Mouse (Mus musculus) liver, embryonic 15.5 days (tissue): Measurements from ENCODE around the gene Elmo1. TPM values are rescaled to one million over a fixed set of nuclear protein-coding genes. Genes with fewer than 3 reads are reported as not detected.

Experiments used
- ATAC-seq: fragments of 200-750 bp; cut with Nextera tagmentation; 2 replicates; pipeline ENCODE4 v1.8.0; 2017; ENCODE audit warnings: moderate number of reproducible peaks, mild to moderate bottlenecking, moderate library complexity; ENCODE audit not compliant: insufficient read depth
- H3K27ac ChIP-seq: fragments of 300-500 bp; sonication (generic); replicated peaks from 2 replicates; pipeline ENCODE4 v1.5.1; 2015; ENCODE audit warnings: mild to moderate bottlenecking, inconsistent platforms
- H3K27me3 ChIP-seq: fragments of 300-500 bp; sonication (generic); 2 replicates; pipeline ENCODE4 v1.6.1; 2015; ENCODE audit warnings: mild to moderate bottlenecking, inconsistent platforms
- H3K36me3 ChIP-seq: fragments of 300-500 bp; sonication (generic); replicated peaks from 2 replicates; pipeline ENCODE4 v1.6.1; 2015; ENCODE audit warnings: moderate library complexity, mild to moderate bottlenecking, inconsistent platforms
- H3K4me1 ChIP-seq: fragments of 300-500 bp; sonication (generic); replicated peaks from 2 replicates; pipeline ENCODE4 v1.6.1; 2015; ENCODE audit warnings: inconsistent platforms
- H3K4me2 ChIP-seq: fragments of 300-500 bp; sonication (generic); 2 replicates; pipeline ENCODE4 v1.6.1; 2015; ENCODE audit warnings: moderate library complexity, mild to moderate bottlenecking, inconsistent platforms
- H3K4me3 ChIP-seq: fragments of 300-500 bp; sonication (generic); replicated peaks from 2 replicates; pipeline ENCODE4 v1.5.1; 2015; ENCODE audit warnings: mild to moderate bottlenecking, inconsistent platforms
- H3K9ac ChIP-seq: fragments of 300-500 bp; sonication (generic); 2 replicates; pipeline ENCODE4 v1.6.1; 2015; ENCODE audit warnings: moderate library complexity, mild to moderate bottlenecking, inconsistent platforms
- H3K9me3 ChIP-seq: fragments of 300-500 bp; sonication (generic); replicated peaks from 2 replicates; pipeline ENCODE4 v1.6.1; 2016; ENCODE audit warnings: inconsistent platforms
- WGBS: fragments of 180-500 bp; shearing (Covaris S2); methylation state at CpG from one replicate; pipeline ENCODE4 v1.1.7; 2015; ENCODE audit warnings: mixed read lengths; ENCODE audit not compliant: insufficient replicate concordance; 5-methylcytosine and 5-hydroxymethylcytosine counted together
- polyA plus RNA-seq: library from polyadenylated mRNA; unstranded; fragments of >200 nt; fragmentation: Nextera tagmentation; extraction: Ambion mirVana; gene quantifications from 2 replicates; pipeline ENCODE4 v1.2.1, GENCODE M21; 2015

The Elmo1 gene
- polyA plus RNA-seq, 1 experiment from 2014 or later: 4.9 TPM

- Histone ChIP-seq H3K9ac (no peak overlapping the region), H3K27ac (no peak overlapping the region; the same call in 1 of the 2 replicates), H3K4me1 (peaks cover 44% of the 10 kb centered on the region), H3K9me3 (no peaks in the 10 kb centered on the region), H3K36me3 (no peaks in the 10 kb centered on the region), H3K4me2 (no peak overlapping the region), H3K4me3 (no peak overlapping the region), H3K27me3 (peaks cover 13% of the 10 kb centered on the region)
- 45% methylated on average over 2 of the region's 2 CpGs for WGBS
- no peak for ATAC-seq
Measured at GRCm38 (mm10) chr13:20164837-20165236, 74.4 kb downstream of the Elmo1 start.

GRCm38 (mm10) chr13:20173987-20174654 lies 83.7 kb downstream of the Elmo1 start:
- no peaks in the 10 kb centered on the region for H3K36me3 ChIP-seq
- peak overlapping the region; percentile 42 for H3K27ac ChIP-seq
- 14% methylated on average over 10 of the region's 10 CpGs for WGBS
- H3K4me3 ChIP-seq: no peak overlapping the region
- no peaks in the 10 kb centered on the region for H3K9me3 ChIP-seq
- peak; percentile 77 for ATAC-seq
- H3K9ac ChIP-seq: no peak overlapping the region
- peaks cover 45% of the 10 kb centered on the region for H3K27me3 ChIP-seq
- H3K4me1 ChIP-seq: peaks cover 12% of the 10 kb centered on the region
- no peak overlapping the region for H3K4me2 ChIP-seq

GRCm38 (mm10) chr13:20174655-20175280 lies 84.4 kb downstream of the Elmo1 start:
- Histone ChIP-seq H3K27me3 (peaks cover 45% of the 10 kb centered on the region), H3K9me3 (no peaks in the 10 kb centered on the region), H3K27ac (peak overlapping the region; percentile 42), H3K36me3 (no peaks in the 10 kb centered on the region), H3K9ac (no peak overlapping the region), H3K4me2 (no peak overlapping the region), H3K4me3 (no peak overlapping the region), H3K4me1 (peaks cover 12% of the 10 kb centered on the region)
- WGBS: 44% methylated on average over 3 of the region's 3 CpGs
- ATAC-seq: no peak

GRCm38 (mm10) chr13:20180738-20181137 lies 90.3 kb downstream of the Elmo1 start:
- ATAC-seq: no peak
- WGBS: 36% methylated on average over 5 of the region's 5 CpGs
- Histone ChIP-seq H3K36me3 (no peaks in the 10 kb centered on the region), H3K27ac (peak overlapping the region; percentile 41; the same call in 1 of the 2 replicates), H3K9me3 (no peaks in the 10 kb centered on the region), H3K9ac (no peak overlapping the region), H3K4me2 (no peak overlapping the region), H3K4me3 (no peak overlapping the region), H3K27me3 (peaks cover 66% of the 10 kb centered on the region), H3K4me1 (peaks cover 34% of the 10 kb centered on the region)

- Histone ChIP-seq H3K9me3 (no peaks in the 10 kb centered on the region), H3K4me2 (no peak overlapping the region), H3K4me3 (no peak overlapping the region), H3K9ac (no peak overlapping the region), H3K27me3 (peaks cover 67% of the 10 kb centered on the region), H3K36me3 (no peaks in the 10 kb centered on the region), H3K27ac (0 out of 2 replicates have a peak overlapping the region, but pooled peaks have one; percentile 41), H3K4me1 (peaks cover 34% of the 10 kb centered on the region)
- no peak for ATAC-seq
- 20% methylated on average over 4 of the region's 4 CpGs for WGBS
Measured at GRCm38 (mm10) chr13:20181321-20181720, 90.9 kb downstream of the Elmo1 start.

- Histone ChIP-seq H3K27ac (no peak overlapping the region), H3K4me1 (peaks cover 34% of the 10 kb centered on the region), H3K9ac (no peak overlapping the region), H3K4me3 (no peak overlapping the region), H3K4me2 (no peak overlapping the region), H3K36me3 (no peaks in the 10 kb centered on the region), H3K27me3 (peaks cover 68% of the 10 kb centered on the region), H3K9me3 (no peaks in the 10 kb centered on the region)
- no peak for ATAC-seq
- WGBS: 67% methylated on average over 6 of the region's 6 CpGs
Measured at GRCm38 (mm10) chr13:20182239-20182825, 91.9 kb downstream of the Elmo1 start.

- Histone ChIP-seq H3K4me1 (peaks cover 42% of the 10 kb centered on the region), H3K27ac (no peak overlapping the region)
Measured at GRCm38 (mm10) chr13:20183512-20184238, 93.3 kb downstream of the Elmo1 start.

GRCm38 (mm10) chr13:20184239-20185033 lies 94.0 kb downstream of the Elmo1 start:
- H3K4me1 ChIP-seq: peaks cover 42% of the 10 kb centered on the region
- peaks cover 59% of the 10 kb centered on the region for H3K27me3 ChIP-seq
- peak overlapping the region; percentile 53 for H3K4me2 ChIP-seq
- H3K9ac ChIP-seq: no peak overlapping the region
- no peak; the same call in 1 of the 2 replicates for ATAC-seq
- no peaks in the 10 kb centered on the region for H3K9me3 ChIP-seq
- peak overlapping the region; percentile 35 for H3K4me3 ChIP-seq
- 11% methylated on average over 13 of the region's 13 CpGs for WGBS
- 0 out of 2 replicates have a peak, but pooled peaks cover 6% of the 10 kb centered on the region for H3K36me3 ChIP-seq
- H3K27ac ChIP-seq: peak overlapping the region; percentile 35

More at GRCm38 (mm10) chr13:20183512-20184238, 93.3 kb downstream of the Elmo1 start:
- WGBS: 9% methylated on average over 9 of the region's 9 CpGs
- H3K9me3 ChIP-seq: no peaks in the 10 kb centered on the region
- no peak overlapping the region for H3K9ac ChIP-seq
- H3K4me2 ChIP-seq: peak overlapping the region; percentile 53; the same call in 1 of the 2 replicates
- H3K36me3 ChIP-seq: no peaks in the 10 kb centered on the region
- H3K27me3 ChIP-seq: peaks cover 59% of the 10 kb centered on the region
- H3K4me3 ChIP-seq: no peak overlapping the region
- ATAC-seq: 0 out of 2 replicates have a peak, but pooled peaks have one; percentile 24

- Histone ChIP-seq H3K9ac (no peak overlapping the region), H3K27ac (peak overlapping the region; percentile 35; the same call in 1 of the 2 replicates), H3K27me3 (peaks cover 56% of the 10 kb centered on the region), H3K4me3 (peak overlapping the region; percentile 35), H3K4me1 (peaks cover 42% of the 10 kb centered on the region), H3K4me2 (peak overlapping the region; percentile 53), H3K36me3 (0 out of 2 replicates have a peak, but pooled peaks cover 6% of the 10 kb centered on the region), H3K9me3 (no peaks in the 10 kb centered on the region)
- 17% methylated on average over 20 of the region's 20 CpGs for WGBS
- no peak for ATAC-seq
Measured at GRCm38 (mm10) chr13:20185034-20185846, 94.8 kb downstream of the Elmo1 start.
